Mouse (Mus musculus) kidney, postnatal 14 days (tissue): ENCODE measurements at regions not wholly inside any gene's neighbourhood (a gene's known extent, or its start where the extent isn't known, plus 50 kb on each side); places are given as distances from the start of the nearest gene placed in this dataset.
A peak's percentile ranks its signal among the peaks of the same experiment; 100 is the strongest.

ENCODE experiments used
- DNase-seq: peaks from one replicate; pipeline ENCODE4 v3.0.0; 2022; ENCODE audit warnings: mixed read lengths

- no peak for DNase-seq
Measured at GRCm38 (mm10) chr3:4226986-4227385, 1523.6 kb upstream of the Gm8797 start.

GRCm38 (mm10) chr3:4271361-4271760 lies 1479.2 kb upstream of the Gm8797 start:
- no peak for DNase-seq

- DNase-seq: no peak
Measured at GRCm38 (mm10) chr3:4274607-4275006, 1476.0 kb upstream of the Gm8797 start.

- DNase-seq: no peak
Measured at GRCm38 (mm10) chr3:4278042-4278441, 1472.6 kb upstream of the Gm8797 start.

- DNase-seq: no peak
Measured at GRCm38 (mm10) chr3:4280366-4281020, 1470.1 kb upstream of the Gm8797 start.

- no peak for DNase-seq
Measured at GRCm38 (mm10) chr3:4281092-4281491, 1469.5 kb upstream of the Gm8797 start.

- no peak for DNase-seq
Measured at GRCm38 (mm10) chr3:4287141-4287540, 1463.5 kb upstream of the Gm8797 start.

GRCm38 (mm10) chr3:4336441-4336840 lies 1414.2 kb upstream of the Gm8797 start:
- no peak for DNase-seq

GRCm38 (mm10) chr3:4339153-4339552 lies 1411.5 kb upstream of the Gm8797 start:
- peak; percentile 7 for DNase-seq
